In genomic region chr5:35882391-35882790, GRCm38 (mm10) we compare ENCODE assay signal across 19 mouse cellular contexts. TPM values are rescaled to one million over a fixed set of nuclear protein-coding genes. Genes with fewer than 3 reads are reported as not detected.
DNase-seq lines count a peak whose midpoint lies in the region; ATAC-seq lines count a peak whose summit lies in the region.
"Had no signal": no experiment of that assay in that cellular context is flagged by ENCODE, and none has a peak within 500 bp of the region (broad histone marks: within the 10 kb centered on the region; RNA-seq: fewer than 3 reads in every experiment).

No protein-coding gene starts in this region.

- peak; percentile 25 for DNase-seq in adrenal gland, adult 2 months
- no peak for DNase-seq in adrenal gland, adult 18-20 months (ENCODE audit: low spot score in 2 of 2)
- peak; percentile 81 for DNase-seq in kidney, adult 11 months
- peak; percentile 76 for DNase-seq in kidney, postnatal 14 days
- DNase-seq in thymus, postnatal 10 days (ENCODE audit: low spot score in 2 of 2), result no peak
- DNase-seq: cerebellum, adult 11-12 months; cerebellum, postnatal 25 days; lung, postnatal 14 days had no signal

- ATAC-seq in kidney, embryonic 14.5 days (ENCODE audit: low FRiP score, low TSS enrichment), result no peak
- ATAC-seq in CD4-positive, CD25-positive, alpha-beta regulatory T cell, adult 4 months, result no peak
- ATAC-seq: forebrain, embryonic 16.5 days; intestine, embryonic 16.5 days; midbrain, embryonic 13.5 days had no signal

- H3K4me3 ChIP-seq in kidney, embryonic 14.5 days (ENCODE audit: low read length), result no peak overlapping the region
- H3K4me3 ChIP-seq in brown adipose tissue, adult 24 weeks (ENCODE audit: insufficient read depth, low read depth, low read length), result peak overlapping the region; percentile 15
- H3K4me3 ChIP-seq: embryonic facial prominence, embryonic 15.5 days; heart, embryonic 10.5 days; limb, embryonic 12.5 days; midbrain, embryonic 13.5 days; neural tube, embryonic 13.5 days had no signal

- H3K9ac ChIP-seq in kidney, embryonic 14.5 days (ENCODE audit: low read depth, low read length), result no peak overlapping the region
- H3K9ac ChIP-seq: embryonic facial prominence, embryonic 15.5 days; limb, embryonic 12.5 days; midbrain, embryonic 13.5 days; neural tube, embryonic 13.5 days had no signal

- H3K4me1 ChIP-seq in kidney, embryonic 14.5 days (ENCODE audit: control insufficient read depth, insufficient read depth, low read length), result peaks cover 4% of the 10 kb centered on the region; the same call in 1 of the 2 replicates
- peaks cover 21% of the 10 kb centered on the region for H3K4me1 ChIP-seq in brown adipose tissue, adult 24 weeks (ENCODE audit: control insufficient read depth, insufficient read depth, insufficient read length, low read length)

- no peak overlapping the region for H3K27ac ChIP-seq in kidney, embryonic 14.5 days (ENCODE audit: low read depth, low read length)
- peak overlapping the region; percentile 95 for H3K27ac ChIP-seq in brown adipose tissue, adult 24 weeks (replicated peaks; ENCODE audit: low read depth, low read length)
- H3K27ac ChIP-seq: embryonic facial prominence, embryonic 15.5 days; heart, embryonic 10.5 days; limb, embryonic 12.5 days; midbrain, embryonic 13.5 days; neural tube, embryonic 13.5 days had no signal

- H3K27me3 ChIP-seq in kidney, embryonic 14.5 days (ENCODE audit: control insufficient read depth, insufficient read depth, low read length), result no peaks in the 10 kb centered on the region
- H3K27me3 ChIP-seq: midbrain, embryonic 13.5 days; neural tube, embryonic 13.5 days had no signal

- H3K36me3 ChIP-seq in kidney, embryonic 14.5 days (ENCODE audit: control insufficient read depth, insufficient read depth, low read length), result no peaks in the 10 kb centered on the region
- H3K36me3 ChIP-seq: embryonic facial prominence, embryonic 15.5 days; G1E; heart, embryonic 10.5 days; limb, embryonic 12.5 days; midbrain, embryonic 13.5 days; neural tube, embryonic 13.5 days had no signal

- H3K9me3 ChIP-seq in kidney, embryonic 14.5 days (ENCODE audit: control insufficient read depth, low read length), result no peaks in the 10 kb centered on the region
- H3K9me3 ChIP-seq: embryonic facial prominence, embryonic 15.5 days; G1E; heart, embryonic 10.5 days; limb, embryonic 12.5 days; midbrain, embryonic 13.5 days; neural tube, embryonic 13.5 days had no signal

- WGBS in kidney, embryonic 14.5 days, result 37% methylated on average over 9 of the region's 9 CpGs

- no peak overlapping the region for H3K4me2 ChIP-seq in kidney, embryonic 14.5 days (replicated peaks; ENCODE audit: low read depth, low read length)
- H3K4me2 ChIP-seq: embryonic facial prominence, embryonic 15.5 days; limb, embryonic 12.5 days; midbrain, embryonic 13.5 days; neural tube, embryonic 13.5 days had no signal

RNA-seq across cellular contexts. Expression of gene Afap1, which starts 10.7 kb away (rescaled TPM):
- total RNA-seq in adrenal gland, adult 2 months (2021), result 10 to 100 TPM; 21.0 to 21.9 TPM
- 13.7 TPM in 2 replicates for polyA plus RNA-seq in adrenal gland, adult 2 months (2012; rRNA removed)
- 10 to 100 TPM; 15.3 to 33.0 TPM for total RNA-seq in adrenal gland, adult 18-20 months (2021)
- polyA plus RNA-seq in kidney, embryonic 14.5 days (2014; fragmentation: Nextera tagmentation; extraction: Ambion mirVana), result 16.8 and 23.6 TPM in 2 replicates
- 19.0 and 19.3 TPM in 2 replicates for polyA plus RNA-seq in brown adipose tissue, adult 24 weeks (2012; ENCODE audit: insufficient read depth, insufficient read length, missing spikeins)
- 10 to 100 TPM; 13.7 to 17.3 TPM for polyA plus RNA-seq in CD4-positive, CD25-positive, alpha-beta regulatory T cell, adult 4 months (2017; shearing (Covaris generic))
- polyA plus RNA-seq: G1E had no signal

Comparison
In these comparisons a context has a peak if more than half of its experiments do, and no peak if none do; other contexts are left out.
1. DNase-seq: peak in adrenal gland, adult 2 months (single experiment), kidney, adult 11 months (single experiment) and kidney, postnatal 14 days (single experiment); none in adrenal gland, adult 18-20 months (0 of 2) and thymus, postnatal 10 days (0 of 2).